Comparison of ENCODE assay signal across 9 mouse cellular contexts in genomic region chr2:165035058-165035431, GRCm38 (mm10). TPM values are rescaled to one million over a fixed set of nuclear protein-coding genes. Genes with fewer than 3 reads are reported as not detected.
DNase-seq lines count a peak whose midpoint lies in the region; ATAC-seq and TF ChIP-seq lines count a peak whose summit lies in the region.
"Had no signal": no experiment of that assay in that cellular context is flagged by ENCODE, and none has a peak within 500 bp of the region (broad histone marks: within the 10 kb centered on the region; RNA-seq: fewer than 3 reads in every experiment).

No protein-coding gene starts in this region.

- no peak overlapping the region for H3K9ac ChIP-seq in lung, postnatal 0 days (replicated peaks; ENCODE audit: low read depth)
- peak overlapping the region; percentile 18; the same call in 1 of the 2 replicates for H3K9ac ChIP-seq in limb, embryonic 15.5 days
- 0 out of 2 replicates have a peak overlapping the region, but pooled peaks have one; percentile 37 for H3K9ac ChIP-seq in stomach, embryonic 16.5 days (ENCODE audit: low read length)

- peak overlapping the region; percentile 87 for H3K4me2 ChIP-seq in lung, postnatal 0 days (replicated peaks; ENCODE audit: low read depth, low read length)
- H3K4me2 ChIP-seq in limb, embryonic 15.5 days: peak overlapping the region; percentile 83
- H3K4me2 ChIP-seq in stomach, embryonic 16.5 days (ENCODE audit: low read depth, low read length): peak overlapping the region; percentile 52

- no peak for DNase-seq in cerebellum, adult 2 months
- DNase-seq in cerebellum, adult 11-12 months: no peak
- no peak for DNase-seq in lung, postnatal 0 days (ENCODE audit: low spot score)
- DNase-seq in lung, postnatal 10 days: no peak
- no peak for DNase-seq in gastrocnemius, postnatal 4 days (ENCODE audit: low spot score in 2 of 2)

- no peaks in the 10 kb centered on the region for H3K9me3 ChIP-seq in lung, postnatal 0 days (ENCODE audit: low read length)
- H3K9me3 ChIP-seq in limb, embryonic 15.5 days: no peaks in the 10 kb centered on the region
- H3K9me3 ChIP-seq in stomach, embryonic 16.5 days (replicated peaks; ENCODE audit: control insufficient read depth, low read length): no peaks in the 10 kb centered on the region

- WGBS in cerebellum, adult 2 months: 16% methylated on average over 5 of the region's 5 CpGs
- 50% methylated on average over 5 of the region's 5 CpGs for WGBS in lung, postnatal 0 days
- WGBS in limb, embryonic 15.5 days: 31% methylated on average over 5 of the region's 5 CpGs
- 36% methylated on average over 5 of the region's 5 CpGs for WGBS in stomach, embryonic 16.5 days

- TF ChIP-seq POLR2A in cerebellum, adult 2 months (IDR thresholded peaks at IDR 0.05; ENCODE audit: borderline replicate concordance, insufficient read depth, low read length): no peak

- peaks cover 4% of the 10 kb centered on the region; the same call in 1 of the 2 replicates for H3K4me1 ChIP-seq in cerebellum, adult 2 months (ENCODE audit: control insufficient read depth, insufficient read depth, low read length)
- H3K4me1 ChIP-seq in lung, postnatal 0 days (ENCODE audit: insufficient read depth, low read depth, low read length): peaks cover 8% of the 10 kb centered on the region; the same call in 1 of the 2 replicates
- peaks cover 20% of the 10 kb centered on the region for H3K4me1 ChIP-seq in limb, embryonic 15.5 days
- peaks cover 17% of the 10 kb centered on the region for H3K4me1 ChIP-seq in stomach, embryonic 16.5 days (ENCODE audit: control insufficient read depth, insufficient read depth, low read length)

- TF ChIP-seq CTCF in cerebellum, adult 2 months (IDR thresholded peaks at IDR 0.05; ENCODE audit: borderline replicate concordance, insufficient read depth, low read depth, low read length): no peak
- TF ChIP-seq CTCF in lung, postnatal 0 days (IDR thresholded peaks at IDR 0.05): no peak

- H3K4me3 ChIP-seq in cerebellum, adult 2 months (replicated peaks; ENCODE audit: insufficient read depth, low read depth, low read length): peak overlapping the region; percentile 87
- H3K4me3 ChIP-seq in lung, postnatal 0 days (ENCODE audit: low read depth, low read length): peak overlapping the region; percentile 85; the same call in 1 of the 2 replicates
- peak overlapping the region; percentile 95 for H3K4me3 ChIP-seq in limb, embryonic 15.5 days
- peak overlapping the region; percentile 97 for H3K4me3 ChIP-seq in stomach, embryonic 16.5 days (replicated peaks; ENCODE audit: low read length)

- no peak for TF ChIP-seq EP300 in lung, postnatal 0 days (IDR thresholded peaks at IDR 0.05)

- H3K27ac ChIP-seq in cerebellum, adult 2 months (ENCODE audit: insufficient read depth, low read length): no peak overlapping the region
- no peak overlapping the region; the same call in 1 of the 2 replicates for H3K27ac ChIP-seq in lung, postnatal 0 days (ENCODE audit: low read length)
- H3K27ac ChIP-seq in limb, embryonic 15.5 days: peak overlapping the region; percentile 64
- H3K27ac ChIP-seq in stomach, embryonic 16.5 days (ENCODE audit: low read length): no peak overlapping the region

- no peaks in the 10 kb centered on the region for H3K36me3 ChIP-seq in lung, postnatal 0 days (ENCODE audit: insufficient read depth, low read length)
- H3K36me3 ChIP-seq in limb, embryonic 15.5 days: no peaks in the 10 kb centered on the region
- H3K36me3 ChIP-seq in stomach, embryonic 16.5 days (ENCODE audit: control insufficient read depth, insufficient read depth, low read length): no peaks in the 10 kb centered on the region

- no peak for ATAC-seq in lung, postnatal 0 days
- no peak for ATAC-seq in limb, embryonic 15.5 days (ENCODE audit: insufficient number of reproducible peaks, low FRiP score, low TSS enrichment, low read depth)
- ATAC-seq in stomach, embryonic 16.5 days (ENCODE audit: insufficient read depth, low FRiP score): no peak
- no peak for ATAC-seq in cerebellum, adult (ENCODE audit: insufficient number of reproducible peaks, low FRiP score, low TSS enrichment)

- H3K27me3 ChIP-seq in cerebellum, adult 2 months (ENCODE audit: control insufficient read depth, insufficient read depth, low read length): no peaks in the 10 kb centered on the region
- no peaks in the 10 kb centered on the region for H3K27me3 ChIP-seq in lung, postnatal 0 days (replicated peaks; ENCODE audit: insufficient read depth, low read length)
- H3K27me3 ChIP-seq in limb, embryonic 15.5 days: no peaks in the 10 kb centered on the region
- H3K27me3 ChIP-seq in stomach, embryonic 16.5 days (ENCODE audit: control insufficient read depth, insufficient read depth, low read length): no peaks in the 10 kb centered on the region

RNA-seq across cellular contexts. Expression of gene Ncoa5, which starts 0.4 kb away (rescaled TPM):
- polyA plus RNA-seq in cerebellum, adult 2 months (2012; rRNA removed): 54.9 and 56.7 TPM in 2 replicates
- polyA plus RNA-seq in lung, postnatal 0 days (2015; fragmentation: Nextera tagmentation; extraction: Ambion mirVana): 21.6 and 28.7 TPM in 2 replicates
- 51.9 and 62.9 TPM in 2 replicates for polyA plus RNA-seq in limb, embryonic 15.5 days (2015; fragmentation: Nextera tagmentation; extraction: Ambion mirVana)
- polyA plus RNA-seq in stomach, embryonic 16.5 days (2015; fragmentation: Nextera tagmentation; extraction: Ambion mirVana): 49.5 and 49.9 TPM in 2 replicates
- 10 to 100 TPM; 31.4 to 34.4 TPM for total RNA-seq in gastrocnemius, postnatal 4 days (2021)

RNA-seq across cellular contexts. Expression of gene Cd40, which starts 20.4 kb away (rescaled TPM):
- 2.1 TPM in 2 replicates for polyA plus RNA-seq in cerebellum, adult 2 months (2012; rRNA removed)
- 57.9 and 77.5 TPM in 2 replicates for polyA plus RNA-seq in lung, postnatal 0 days (2015; fragmentation: Nextera tagmentation; extraction: Ambion mirVana)
- polyA plus RNA-seq in limb, embryonic 15.5 days (2015; fragmentation: Nextera tagmentation; extraction: Ambion mirVana): 7.0 and 7.5 TPM in 2 replicates
- 7.0 and 7.5 TPM in 2 replicates for polyA plus RNA-seq in stomach, embryonic 16.5 days (2015; fragmentation: Nextera tagmentation; extraction: Ambion mirVana)
- 1 to 10 TPM; 1.8 to 2.3 TPM for total RNA-seq in gastrocnemius, postnatal 4 days (2021)

RNA-seq across cellular contexts. Expression of gene 1700025C18Rik, which starts 55.5 kb away (rescaled TPM):
- not detected in 2 replicates for polyA plus RNA-seq in cerebellum, adult 2 months (2012; rRNA removed)
- not detected in 2 replicates for polyA plus RNA-seq in lung, postnatal 0 days (2015; fragmentation: Nextera tagmentation; extraction: Ambion mirVana)
- polyA plus RNA-seq in limb, embryonic 15.5 days (2015; fragmentation: Nextera tagmentation; extraction: Ambion mirVana): not detected in 2 replicates
- not detected in 2 replicates for polyA plus RNA-seq in stomach, embryonic 16.5 days (2015; fragmentation: Nextera tagmentation; extraction: Ambion mirVana)
- total RNA-seq in gastrocnemius, postnatal 4 days (2021): not detected
- total RNA-seq: adrenal gland, adult 2 months had no signal
- polyA plus RNA-seq: adrenal gland, adult 2 months had no signal
